Mouse (Mus musculus) midbrain, embryonic 14.5 days (tissue): Measurements from ENCODE around the gene Rasal2. TPM values are rescaled to one million over a fixed set of nuclear protein-coding genes. Genes with fewer than 3 reads are reported as not detected.

Experiments
- ATAC-seq: fragments of 200-750 bp; cut with Nextera tagmentation; 2 replicates; pipeline ENCODE4 v1.8.0; 2017; ENCODE audit warnings: moderate number of reproducible peaks, moderate library complexity; ENCODE audit not compliant: low FRiP score, low TSS enrichment
- DNase-seq: peaks from one replicate; pipeline ENCODE4 v3.0.0-alpha.2; 2015
- H3K27ac ChIP-seq: fragments of 300-500 bp; sonication (generic); replicated peaks from 2 replicates; pipeline ENCODE4 v1.5.1; 2014; ENCODE audit warnings: mild to moderate bottlenecking, low read depth, low read length, moderate library complexity
- H3K27me3 ChIP-seq: fragments of 300-500 bp; sonication (generic); 2 replicates; pipeline ENCODE4 v1.6.1; 2014; ENCODE audit warnings: low read length, control low read depth, mixed read lengths; ENCODE audit not compliant: control insufficient read depth, insufficient read depth
- H3K36me3 ChIP-seq: fragments of 300-500 bp; sonication (generic); 2 replicates; pipeline ENCODE4 v1.6.1; 2014; ENCODE audit warnings: low read length, control low read depth; ENCODE audit not compliant: control insufficient read depth, insufficient read depth
- H3K4me1 ChIP-seq: fragments of 300-500 bp; sonication (generic); 2 replicates; pipeline ENCODE4 v1.6.1; 2014; ENCODE audit warnings: mild to moderate bottlenecking, antibody characterized with exemption, low read length, control low read depth; ENCODE audit not compliant: control insufficient read depth, insufficient read depth
- H3K4me2 ChIP-seq: fragments of 300-500 bp; sonication (generic); 2 replicates; pipeline ENCODE4 v1.6.1; 2014; ENCODE audit warnings: mild to moderate bottlenecking, low read length, moderate library complexity
- H3K4me3 ChIP-seq: fragments of 300-500 bp; sonication (generic); replicated peaks from 2 replicates; pipeline ENCODE4 v1.5.1; 2014; ENCODE audit warnings: low read depth, low read length
- H3K9ac ChIP-seq: fragments of 300-500 bp; sonication (generic); replicated peaks from 2 replicates; pipeline ENCODE4 v1.6.1; 2014; ENCODE audit warnings: mild to moderate bottlenecking, low read length, moderate library complexity
- H3K9me3 ChIP-seq: fragments of 300-500 bp; sonication (generic); 2 replicates; pipeline ENCODE4 v1.6.1; 2016; ENCODE audit warnings: low read length, control low read depth, mixed read lengths; ENCODE audit not compliant: control insufficient read depth
- WGBS: fragments of 180-500 bp; shearing (Covaris S2); extraction: QIAGEN DNeasy Blood & Tissue Kit; methylation state at CpG from one replicate; pipeline ENCODE4 v1.1.7; 2014; 5-methylcytosine and 5-hydroxymethylcytosine counted together
- polyA plus RNA-seq: library from polyadenylated mRNA; unstranded; fragments of >200 nt; fragmentation: Nextera tagmentation; extraction: Ambion mirVana; gene quantifications from 2 replicates; pipeline ENCODE4 v1.2.1, GENCODE M21; 2014

Gene Rasal2
- polyA plus RNA-seq, 1 experiment from 2014 or later = 48.8 TPM

- Histone ChIP-seq H3K27ac (peak overlapping the region; percentile 43; the same call in 1 of the 2 replicates), H3K9me3 (no peaks in the 10 kb centered on the region), H3K9ac (no peak overlapping the region), H3K4me2 (peak overlapping the region; percentile 30), H3K27me3 (no peaks in the 10 kb centered on the region), H3K4me1 (peaks cover 20% of the 10 kb centered on the region), H3K36me3 (no peaks in the 10 kb centered on the region), H3K4me3 (no peak overlapping the region)
- WGBS = 11% methylated on average over 19 of the region's 19 CpGs
- no peak for DNase-seq
- ATAC-seq = no peak
Measured at GRCm38 (mm10) chr1:157443723-157444561, 31.5 kb upstream of the Rasal2 start.

GRCm38 (mm10) chr1:157443026-157443722, 30.8 kb upstream of the Rasal2 start:
- Histone ChIP-seq H3K27me3 (no peaks in the 10 kb centered on the region), H3K4me3 (no peak overlapping the region), H3K27ac (peak overlapping the region; percentile 43; the same call in 1 of the 2 replicates), H3K36me3 (no peaks in the 10 kb centered on the region), H3K4me1 (peaks cover 21% of the 10 kb centered on the region), H3K9me3 (no peaks in the 10 kb centered on the region), H3K4me2 (peak overlapping the region; percentile 30), H3K9ac (no peak overlapping the region)
- 8% methylated on average over 14 of the region's 14 CpGs for WGBS
- DNase-seq (peak; percentile 59), ATAC-seq (no peak)

GRCm38 (mm10) chr1:157439973-157440641, 27.7 kb upstream of the Rasal2 start:
- peak; percentile 83 for DNase-seq
- Histone ChIP-seq H3K27ac (peak overlapping the region; percentile 60), H3K4me3 (no peak overlapping the region), H3K4me1 (peaks cover 21% of the 10 kb centered on the region), H3K9ac (no peak overlapping the region), H3K9me3 (no peaks in the 10 kb centered on the region), H3K36me3 (no peaks in the 10 kb centered on the region), H3K27me3 (no peaks in the 10 kb centered on the region), H3K4me2 (peak overlapping the region; percentile 42)
- peak; percentile 84 for ATAC-seq
- WGBS = under 1% methylated on average over 14 of the region's 14 CpGs

- H3K4me2 ChIP-seq = 0 out of 2 replicates have a peak overlapping the region, but pooled peaks have one; percentile 42
Measured at GRCm38 (mm10) chr1:157439101-157439500, 26.7 kb upstream of the Rasal2 start.

DNA sequence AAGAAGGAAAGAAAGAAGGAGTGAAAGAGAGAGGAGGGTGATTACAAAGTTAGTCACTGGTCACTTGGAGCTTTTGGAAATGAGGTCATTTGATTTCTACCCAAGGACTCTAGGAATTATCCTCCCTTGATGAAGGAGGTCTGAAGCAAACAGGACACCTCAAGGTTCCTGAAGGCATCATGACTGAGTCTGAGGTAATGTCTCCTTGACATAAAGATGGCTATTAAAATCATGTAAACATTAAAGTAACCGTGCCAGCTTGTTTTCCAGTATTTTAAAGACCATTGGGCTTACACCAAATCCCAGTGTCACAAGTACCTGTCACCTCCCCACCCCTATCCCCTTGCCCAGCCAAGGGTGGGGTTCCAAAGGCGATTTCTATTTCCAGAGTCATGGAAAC, 25.9 kb upstream of the Rasal2 start:
- no peak overlapping the region for H3K27ac ChIP-seq
- ATAC-seq = no peak
- 87% methylated on average over 2 of the region's 2 CpGs for WGBS
- peaks cover 13% of the 10 kb centered on the region for H3K4me1 ChIP-seq
- H3K27me3 ChIP-seq = no peaks in the 10 kb centered on the region
- no peaks in the 10 kb centered on the region for H3K36me3 ChIP-seq
- no peak overlapping the region for H3K4me3 ChIP-seq
- H3K9me3 ChIP-seq = no peaks in the 10 kb centered on the region
- H3K9ac ChIP-seq = no peak overlapping the region
- no peak for DNase-seq
- no peak overlapping the region for H3K4me2 ChIP-seq

More at GRCm38 (mm10) chr1:157439101-157439500, 26.7 kb upstream of the Rasal2 start:
- H3K4me3 ChIP-seq = no peak overlapping the region
- DNase-seq (no peak), ATAC-seq (no peak)
- H3K9ac ChIP-seq = no peak overlapping the region
- H3K27me3 ChIP-seq = no peaks in the 10 kb centered on the region
- peak overlapping the region; percentile 60; the same call in 1 of the 2 replicates for H3K27ac ChIP-seq
- WGBS = 66% methylated on average over 4 of the region's 4 CpGs
- H3K4me1 ChIP-seq = peaks cover 21% of the 10 kb centered on the region
- no peaks in the 10 kb centered on the region for H3K36me3 ChIP-seq
- no peaks in the 10 kb centered on the region for H3K9me3 ChIP-seq

GRCm38 (mm10) chr1:157435926-157436325, 23.5 kb upstream of the Rasal2 start:
- WGBS = 96% methylated on average over 6 of the region's 6 CpGs
- no peak overlapping the region for H3K9ac ChIP-seq
- no peaks in the 10 kb centered on the region for H3K27me3 ChIP-seq
- no peaks in the 10 kb centered on the region for H3K36me3 ChIP-seq
- peaks cover 10% of the 10 kb centered on the region for H3K4me1 ChIP-seq
- no peak overlapping the region for H3K4me2 ChIP-seq
- no peaks in the 10 kb centered on the region for H3K9me3 ChIP-seq
- DNase-seq (no peak), ATAC-seq (no peak)
- no peak overlapping the region for H3K27ac ChIP-seq
- no peak overlapping the region for H3K4me3 ChIP-seq

GRCm38 (mm10) chr1:157434404-157434803, 22.0 kb upstream of the Rasal2 start:
- peaks cover 6% of the 10 kb centered on the region for H3K4me1 ChIP-seq

GRCm38 (mm10) chr1:157433316-157433715, 20.9 kb upstream of the Rasal2 start:
- no peaks in the 10 kb centered on the region for H3K27me3 ChIP-seq
- H3K4me2 ChIP-seq = no peak overlapping the region
- no peak for ATAC-seq
- 37% methylated on average over 3 of the region's 3 CpGs for WGBS
- H3K4me1 ChIP-seq = no peaks in the 10 kb centered on the region
- no peaks in the 10 kb centered on the region for H3K9me3 ChIP-seq
- no peaks in the 10 kb centered on the region for H3K36me3 ChIP-seq
- DNase-seq = no peak
- H3K9ac ChIP-seq = no peak overlapping the region
- no peak overlapping the region for H3K4me3 ChIP-seq
- H3K27ac ChIP-seq = no peak overlapping the region

More at GRCm38 (mm10) chr1:157434404-157434803, 22.0 kb upstream of the Rasal2 start:
- Histone ChIP-seq H3K4me3 (no peak overlapping the region), H3K9me3 (no peaks in the 10 kb centered on the region), H3K27me3 (no peaks in the 10 kb centered on the region), H3K4me2 (no peak overlapping the region), H3K27ac (no peak overlapping the region), H3K9ac (no peak overlapping the region), H3K36me3 (no peaks in the 10 kb centered on the region)
- 95% methylated on average over 4 of the region's 4 CpGs for WGBS
- DNase-seq = no peak
- ATAC-seq = no peak
